Mouse (Mus musculus) heart, embryonic 13.5 days (tissue): ENCODE data around the gene Prickle3. TPM values are rescaled to one million over a fixed set of nuclear protein-coding genes. Genes with fewer than 3 reads are reported as not detected.
"Not testable (repeated sequence)": the region's sequence is repeated elsewhere in the genome, so short reads cannot be mapped to it uniquely, and the experiment has no call there.

Experiments
- ATAC-seq: fragments of 200-750 bp; cut with Nextera tagmentation; 2 replicates; pipeline ENCODE4 v1.8.0; 2017; ENCODE audit warnings: moderate TSS enrichment; ENCODE audit not compliant: insufficient number of reproducible peaks, low FRiP score, low TSS enrichment; ENCODE audit errors: extremely low read depth
- H3K27ac ChIP-seq: fragments of 300-500 bp; sonication (generic); replicated peaks from 2 replicates; pipeline ENCODE4 v1.5.1; 2015; ENCODE audit warnings: moderate library complexity, mild to moderate bottlenecking, inconsistent platforms
- H3K27me3 ChIP-seq: fragments of 300-500 bp; sonication (generic); replicated peaks from 2 replicates; pipeline ENCODE4 v1.6.1; 2015; ENCODE audit warnings: mild to moderate bottlenecking, inconsistent platforms
- H3K36me3 ChIP-seq: fragments of 300-500 bp; sonication (generic); 2 replicates; pipeline ENCODE4 v1.6.1; 2015; ENCODE audit warnings: mild to moderate bottlenecking, inconsistent platforms
- H3K4me1 ChIP-seq: fragments of 300-500 bp; sonication (generic); 2 replicates; pipeline ENCODE4 v1.6.1; 2015; ENCODE audit warnings: inconsistent platforms
- H3K4me2 ChIP-seq: fragments of 300-500 bp; sonication (generic); 2 replicates; pipeline ENCODE4 v1.6.1; 2015; ENCODE audit warnings: inconsistent platforms, mild to moderate bottlenecking, moderate library complexity
- H3K4me3 ChIP-seq: fragments of 300-500 bp; sonication (generic); 2 replicates; pipeline ENCODE4 v1.5.1; 2015; ENCODE audit warnings: moderate library complexity, mild to moderate bottlenecking, inconsistent platforms
- H3K9ac ChIP-seq: fragments of 300-500 bp; sonication (generic); 2 replicates; pipeline ENCODE4 v1.6.1; 2015; ENCODE audit warnings: inconsistent platforms, mild to moderate bottlenecking, moderate library complexity
- H3K9me3 ChIP-seq: fragments of 300-500 bp; sonication (generic); 2 replicates; pipeline ENCODE4 v1.6.1; 2016; ENCODE audit warnings: inconsistent platforms
- WGBS: fragments of 180-500 bp; shearing (Covaris S2); methylation state at CpG from one replicate; pipeline ENCODE4 v1.1.7; 2015; ENCODE audit warnings: mixed read lengths; 5-methylcytosine and 5-hydroxymethylcytosine counted together
- polyA plus RNA-seq: library from polyadenylated mRNA; unstranded; fragments of >200 nt; fragmentation: Nextera tagmentation; extraction: Ambion mirVana; gene quantifications from 2 replicates; pipeline ENCODE4 v1.2.1, GENCODE M21; 2015

The Prickle3 gene
- polyA plus RNA-seq, 1 experiment from 2014 or later: 7.0 TPM

- H3K9ac ChIP-seq: peak within 1 kb of the TSS; percentile 84
- peak; percentile 89; the same call in 1 of the 2 replicates for ATAC-seq
- no peaks in the 10 kb centered on the region for H3K27me3 ChIP-seq
- peak within 1 kb of the TSS; percentile 72 for H3K4me2 ChIP-seq
- peak within 1 kb of the TSS; percentile 67 for H3K4me3 ChIP-seq
- H3K27ac ChIP-seq: peak within 1 kb of the TSS; percentile 59
- WGBS: 4% methylated on average over 33 of the region's 33 CpGs
- H3K36me3 ChIP-seq: peaks cover 32% of the 10 kb centered on the region
- no peaks in the 10 kb centered on the region; the same call in 1 of the 2 replicates for H3K4me1 ChIP-seq
- H3K9me3 ChIP-seq: no peaks in the 10 kb centered on the region
These were observed 39.9 kb downstream of the Prickle3 start, which contains the start of gene Gpkow for GRCm38 (mm10) chrX:7696954-7697381. Gene Gpkow, plus strand, starts transcription at chrX:7697131.

- Histone ChIP-seq H3K36me3 (peaks cover 12% of the 10 kb centered on the region), H3K27ac (0 out of 2 replicates have a peak overlapping the region, but pooled peaks have one; percentile 8), H3K9ac (peak overlapping the region; percentile 75), H3K4me3 (peak overlapping the region; percentile 46), H3K4me2 (peak overlapping the region; percentile 65)
- H3K9me3 ChIP-seq, ATAC-seq, H3K4me1 ChIP-seq, H3K27me3 ChIP-seq: not testable (repeated sequence)
- 17% methylated on average over 5 of the region's 12 CpGs for WGBS
These were observed 56.7 kb downstream of the Prickle3 start for GRCm38 (mm10) chrX:7713764-7714134.

- 0 out of 2 replicates have a peak within 1 kb of the TSS, but pooled peaks have one; percentile 8 for H3K27ac ChIP-seq
- peak within 1 kb of the TSS; percentile 46 for H3K4me3 ChIP-seq
- H3K4me1 ChIP-seq, H3K9me3 ChIP-seq, H3K27me3 ChIP-seq, H3K36me3 ChIP-seq: not testable (repeated sequence)
- peak within 1 kb of the TSS; percentile 65 for H3K4me2 ChIP-seq
- WGBS: 12% methylated on average over 55 of the region's 60 CpGs
- peak within 1 kb of the TSS; percentile 75 for H3K9ac ChIP-seq
- peak; percentile 90 for ATAC-seq
These were observed 57.3 kb downstream of the Prickle3 start, which contains the start of gene Wdr45 for GRCm38 (mm10) chrX:7714135-7714899. Gene Wdr45, plus strand, starts transcription at chrX:7714333.

GRCm38 (mm10) chrX:7716058-7716457, 59.0 kb downstream of the Prickle3 start:
- not testable (repeated sequence) for H3K4me1 ChIP-seq, H3K9me3 ChIP-seq, H3K4me2 ChIP-seq, H3K4me3 ChIP-seq, ATAC-seq, H3K36me3 ChIP-seq, H3K27ac ChIP-seq, H3K27me3 ChIP-seq, H3K9ac ChIP-seq
- 39% methylated on average over 1 of the region's 1 CpGs for WGBS

Other genes starting within 250 kb of the Prickle3 start
- gene Foxp3, start 83.6 kb upstream of the Prickle3 start, polyA plus RNA-seq: 0.19 TPM in 1 of 2 replicates, not detected in the other
- 1.4 and 1.8 TPM in 2 replicates for gene Ppp1r3f, start 83.0 kb upstream of the Prickle3 start, polyA plus RNA-seq
- gene Ccdc22, start 51.7 kb upstream of the Prickle3 start, polyA plus RNA-seq: 18.2 and 20.0 TPM in 2 replicates
- not detected in 2 replicates for gene Cacna1f, start 50.2 kb upstream of the Prickle3 start, polyA plus RNA-seq
- gene Syp, start 18.8 kb upstream of the Prickle3 start, polyA plus RNA-seq: 0.55 and 0.75 TPM in 2 replicates
- gene Plp2, start 14.1 kb downstream of the Prickle3 start, polyA plus RNA-seq: 157 and 175 TPM in 2 replicates
- gene Magix, start 24.0 kb downstream of the Prickle3 start, polyA plus RNA-seq: 0.11 and 0.25 TPM in 2 replicates
- gene Gpkow, start 39.9 kb downstream of the Prickle3 start, polyA plus RNA-seq: 28.3 and 30.2 TPM in 2 replicates
- gene Wdr45, start 57.1 kb downstream of the Prickle3 start, polyA plus RNA-seq: 25.0 and 28.7 TPM in 2 replicates
- 0.27 and 0.74 TPM in 2 replicates for gene Gm45208, start 65.0 kb downstream of the Prickle3 start, polyA plus RNA-seq
- 42.4 and 42.5 TPM in 2 replicates for gene Praf2, start 71.2 kb downstream of the Prickle3 start, polyA plus RNA-seq
- gene Ccdc120, start 93.6 kb downstream of the Prickle3 start, polyA plus RNA-seq: 5.6 and 6.1 TPM in 2 replicates
- gene Tfe3, start 105.3 kb downstream of the Prickle3 start, polyA plus RNA-seq: 16.3 and 16.9 TPM in 2 replicates
- 26.7 and 27.3 TPM in 2 replicates for gene Gripap1, start 132.5 kb downstream of the Prickle3 start, polyA plus RNA-seq
- 0.72 and 1.2 TPM in 2 replicates for gene Kcnd1, start 165.0 kb downstream of the Prickle3 start, polyA plus RNA-seq
- 28.0 and 29.4 TPM in 2 replicates for gene Otud5, start 184.1 kb downstream of the Prickle3 start, polyA plus RNA-seq
- gene Pim2, start 221.0 kb downstream of the Prickle3 start, polyA plus RNA-seq: 5.9 and 6.7 TPM in 2 replicates
- 24.1 and 25.4 TPM in 2 replicates for gene Slc35a2, start 226.8 kb downstream of the Prickle3 start, polyA plus RNA-seq
- gene Pqbp1, start 242.0 kb downstream of the Prickle3 start, polyA plus RNA-seq: 79.0 and 81.7 TPM in 2 replicates
- 130 and 143 TPM in 2 replicates for gene Timm17b, start 242.1 kb downstream of the Prickle3 start, polyA plus RNA-seq